Mouse (Mus musculus) ZHBTc4 (cell line): ENCODE results near the gene Mepe.

ENCODE experiments used
- DNase-seq: peaks from one replicate; pipeline ENCODE4 v3.0.0-alpha.2; 2011; ENCODE audit warnings: low read depth, low spot score

Gene Mepe

DNA sequence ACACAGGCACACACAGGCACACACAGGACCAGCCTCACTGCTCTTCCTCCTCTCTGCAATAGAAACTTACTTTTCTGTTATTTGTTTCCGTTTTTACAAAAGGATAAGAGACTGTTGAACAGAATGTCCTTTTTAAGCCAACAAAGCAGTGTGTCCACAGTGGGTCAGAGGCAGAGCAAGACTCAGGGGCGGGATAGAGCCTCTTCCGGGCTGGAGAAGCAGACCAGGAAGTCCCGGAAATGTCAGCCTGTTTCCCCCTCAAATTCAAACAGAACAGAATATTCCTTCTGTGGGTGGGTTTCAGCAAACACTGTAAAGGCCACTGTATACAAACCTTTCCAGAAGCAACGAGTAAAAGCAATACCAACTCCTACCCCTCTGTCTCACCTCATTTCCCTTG, 26.7 kb downstream of the Mepe start:
- DNase-seq = no peak

DNA sequence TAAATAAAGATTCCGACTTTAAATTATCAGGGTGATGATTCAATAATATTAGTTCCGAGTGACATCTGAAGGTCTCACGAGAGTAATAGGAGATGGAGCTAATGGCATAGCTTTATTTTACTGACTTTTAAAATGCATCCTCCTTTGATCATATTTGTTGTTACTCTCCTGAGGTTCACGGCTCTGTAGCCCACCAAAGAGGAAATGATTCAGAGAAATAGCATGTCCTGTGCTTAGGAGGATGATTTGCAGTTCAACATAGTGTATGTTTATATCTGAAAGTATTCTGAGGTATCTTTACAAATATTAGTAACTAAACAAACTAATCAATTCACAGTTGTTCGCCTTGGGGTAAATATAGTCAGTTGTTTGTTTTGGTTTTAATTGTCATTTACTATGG, 32.4 kb downstream of the Mepe start:
- no peak for DNase-seq

DNA sequence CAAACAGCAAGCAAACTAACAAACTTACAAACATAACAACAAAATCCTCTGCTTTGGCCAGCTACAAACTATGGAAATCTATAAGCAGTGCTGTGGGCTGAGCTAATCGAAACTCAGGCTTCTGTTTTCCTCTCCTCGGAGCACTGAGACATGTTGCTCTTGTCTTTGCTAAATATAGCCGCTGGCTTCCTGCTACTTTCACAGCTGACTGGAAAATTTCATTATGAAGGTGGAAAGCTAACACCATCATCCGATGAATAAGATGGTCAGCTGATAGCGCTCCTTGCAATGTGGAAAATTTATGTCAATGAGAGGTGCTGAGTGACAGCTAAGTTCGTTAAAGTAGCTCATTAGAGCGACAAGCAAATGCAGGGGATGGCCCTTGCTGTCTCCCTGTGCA, 33.5 kb downstream of the Mepe start:
- DNase-seq = no peak

DNA sequence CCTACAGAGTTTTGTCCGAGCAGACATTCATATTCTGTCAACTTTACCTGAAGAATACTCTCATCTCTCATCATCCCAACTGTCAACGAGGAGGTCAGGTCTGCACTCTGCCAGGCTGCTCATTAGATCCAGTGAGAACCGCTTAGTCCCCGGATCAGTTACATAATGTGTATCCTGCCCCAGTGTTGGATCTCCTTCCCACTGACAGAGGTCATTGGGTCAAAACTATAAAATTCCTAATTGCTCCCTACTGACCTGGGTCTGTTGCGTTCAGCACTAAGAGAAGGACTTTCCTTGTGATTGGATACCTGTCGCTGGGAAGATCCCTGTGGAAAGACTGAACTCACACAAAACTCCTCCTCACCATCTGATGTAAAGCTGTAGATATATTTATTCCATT, 34.1 kb downstream of the Mepe start:
- DNase-seq = no peak

DNA sequence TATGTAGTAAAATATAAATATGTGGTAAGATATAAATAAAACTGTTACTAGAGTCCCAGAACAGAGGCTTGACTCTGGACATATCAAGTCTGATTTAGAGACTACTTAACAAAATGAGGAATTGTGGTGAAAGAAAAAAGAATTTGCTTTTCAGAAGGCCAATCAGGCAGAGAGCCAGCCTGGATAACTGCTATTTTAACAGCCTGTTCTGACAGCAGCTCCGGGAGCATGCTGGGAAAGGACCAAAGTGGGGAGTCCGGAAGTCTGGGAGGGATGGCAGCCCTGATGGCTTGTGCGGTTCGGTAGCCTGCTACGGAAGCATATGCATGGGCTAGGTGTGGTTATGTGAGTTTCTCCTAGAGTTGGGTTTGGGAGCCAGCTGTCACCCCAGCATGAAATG, 45.5 kb downstream of the Mepe start:
- no peak for DNase-seq

DNA sequence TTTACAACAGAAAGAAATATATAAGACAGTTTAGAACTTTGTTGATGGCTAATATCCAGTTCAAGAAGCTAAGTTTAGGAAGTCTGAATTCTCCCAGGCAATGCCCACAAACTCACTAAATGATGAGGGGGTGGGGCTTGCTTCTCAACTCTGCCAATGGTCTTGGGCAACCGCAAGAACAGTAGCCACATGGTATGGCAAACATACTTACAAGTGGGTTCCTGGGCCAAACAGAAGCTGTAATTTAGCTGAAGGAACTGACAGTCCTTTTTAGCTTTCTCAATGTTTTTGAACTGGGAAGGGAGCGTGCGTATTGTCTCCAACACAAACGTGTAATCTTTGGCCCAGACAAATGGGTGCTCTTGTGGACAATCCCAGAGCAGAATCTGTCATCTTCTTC, 46.2 kb downstream of the Mepe start:
- DNase-seq = no peak

DNA sequence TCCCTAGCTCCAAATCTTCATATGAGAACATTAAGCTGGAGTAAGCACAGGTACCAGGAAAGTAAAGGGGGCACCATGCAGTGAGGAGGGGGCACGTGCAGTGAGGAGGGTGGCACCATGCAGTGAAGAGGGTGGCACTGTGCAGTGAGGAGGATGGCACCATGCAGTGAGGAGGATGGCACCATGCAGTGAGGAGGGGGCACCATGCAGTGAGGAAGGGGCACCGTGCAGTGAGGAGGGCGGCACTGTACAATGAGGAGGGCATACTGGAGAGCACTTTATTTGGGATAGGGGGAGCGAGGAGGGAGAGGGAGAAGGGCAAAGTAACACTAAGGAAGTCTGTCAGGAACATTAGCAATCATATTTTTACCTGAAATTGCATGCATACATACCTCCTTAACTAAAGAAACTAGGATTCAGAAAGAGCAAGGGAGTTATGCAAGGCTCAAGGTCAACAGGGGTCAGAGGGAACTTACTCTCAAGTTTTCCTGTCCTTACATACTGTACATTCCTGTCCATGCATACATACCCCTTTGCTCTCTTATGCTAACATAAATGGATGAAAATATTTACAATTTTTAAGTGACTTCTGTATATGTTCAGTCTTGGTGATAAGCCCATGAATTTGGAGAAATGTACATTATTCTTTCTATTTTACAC, 48.6 kb downstream of the Mepe start:
- DNase-seq = no peak

DNA sequence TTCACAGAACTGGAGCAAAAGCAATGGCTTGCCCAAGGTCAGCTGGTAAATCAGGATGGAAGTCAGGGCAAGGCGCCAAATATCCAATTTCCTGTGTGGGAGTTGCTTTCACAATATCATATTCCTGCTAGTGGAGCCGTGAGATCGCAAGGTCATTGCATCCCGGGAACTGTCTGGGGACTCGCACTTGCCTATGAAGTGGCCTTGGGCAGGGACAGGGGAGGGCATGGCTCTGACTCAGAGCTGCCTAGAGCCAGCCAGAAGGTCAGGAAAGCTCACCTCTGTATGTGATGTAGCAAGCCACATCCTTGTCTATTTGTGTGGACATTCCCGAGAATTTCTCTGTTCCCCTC, 49.2 kb downstream of the Mepe start:
- no peak for DNase-seq

DNA sequence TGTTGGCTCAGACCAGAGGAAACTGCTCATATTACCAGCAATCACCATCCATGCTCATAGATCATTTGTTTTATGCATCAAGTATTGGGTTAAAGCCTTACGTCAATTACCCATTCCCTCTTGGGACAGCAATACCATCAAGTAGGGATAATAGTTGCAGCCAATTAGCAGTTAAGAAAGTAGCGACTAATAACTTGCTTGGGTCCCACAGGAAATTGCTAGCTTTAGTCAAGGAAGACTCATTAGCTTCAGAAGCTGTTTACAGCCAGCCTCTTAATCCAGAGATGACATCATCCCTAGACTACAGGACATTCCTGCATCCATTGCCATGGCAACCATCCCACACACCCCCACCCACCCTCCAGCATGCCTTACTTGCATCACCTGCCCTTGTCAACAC, 50.0 kb downstream of the Mepe start:
- no peak for DNase-seq

DNA sequence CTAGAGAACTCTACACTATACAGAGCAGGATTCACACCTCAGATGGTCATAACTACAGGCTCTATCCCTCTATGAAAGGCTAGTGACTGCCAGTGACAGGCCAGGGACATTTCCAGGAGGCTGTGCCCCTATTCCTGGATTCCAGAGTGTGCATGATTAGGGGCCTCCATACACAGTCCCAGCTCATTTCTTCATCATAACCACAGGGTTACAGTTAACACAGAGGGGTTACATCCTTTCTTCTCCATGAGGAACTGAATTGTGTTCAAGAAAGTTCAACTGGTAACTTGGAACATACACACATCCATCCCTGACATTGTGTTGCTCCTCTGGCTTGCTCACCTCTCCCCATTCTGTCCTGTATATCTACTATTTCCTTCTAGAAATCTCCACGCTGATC, 51.8 kb downstream of the Mepe start:
- no peak for DNase-seq

DNA sequence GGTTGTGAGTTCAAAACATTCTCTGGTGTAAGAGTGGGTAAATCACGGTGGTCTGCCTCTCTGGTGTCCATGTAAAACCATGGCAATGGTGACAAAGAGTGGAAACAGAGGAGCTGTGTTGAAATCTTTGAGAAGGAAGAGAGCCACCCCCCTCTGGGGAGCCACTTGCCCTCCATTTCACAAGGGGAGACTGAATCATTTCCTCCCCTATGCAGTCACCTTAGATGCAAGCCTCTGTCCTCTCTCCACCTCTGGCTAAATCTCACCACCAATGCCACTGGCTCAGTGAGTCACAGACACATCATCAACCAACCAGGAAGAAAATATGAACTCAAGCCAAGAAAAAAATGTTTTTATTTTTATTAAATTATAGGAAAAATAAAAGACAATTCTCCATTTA, 55.4 kb downstream of the Mepe start:
- DNase-seq = no peak

DNA sequence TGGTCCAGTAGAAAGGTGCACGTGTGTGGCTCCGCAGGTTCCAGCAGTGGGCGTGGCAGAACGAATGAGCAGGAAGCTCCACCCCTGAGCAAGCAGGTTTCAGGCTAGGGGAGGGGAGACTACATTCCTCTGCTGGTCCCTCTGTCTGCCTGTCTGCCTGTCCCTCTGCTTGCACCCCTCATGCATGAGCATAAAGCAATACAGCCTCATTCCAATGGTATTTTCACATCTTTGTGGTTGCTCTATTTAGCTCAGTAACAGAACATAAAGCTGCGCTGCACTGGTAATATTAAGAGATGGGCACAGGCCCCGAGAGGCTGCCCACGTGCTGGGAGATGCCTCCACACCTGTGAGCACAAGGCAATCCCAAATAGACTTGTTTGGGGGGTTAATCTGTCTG, 56.5 kb downstream of the Mepe start:
- no peak for DNase-seq

DNA sequence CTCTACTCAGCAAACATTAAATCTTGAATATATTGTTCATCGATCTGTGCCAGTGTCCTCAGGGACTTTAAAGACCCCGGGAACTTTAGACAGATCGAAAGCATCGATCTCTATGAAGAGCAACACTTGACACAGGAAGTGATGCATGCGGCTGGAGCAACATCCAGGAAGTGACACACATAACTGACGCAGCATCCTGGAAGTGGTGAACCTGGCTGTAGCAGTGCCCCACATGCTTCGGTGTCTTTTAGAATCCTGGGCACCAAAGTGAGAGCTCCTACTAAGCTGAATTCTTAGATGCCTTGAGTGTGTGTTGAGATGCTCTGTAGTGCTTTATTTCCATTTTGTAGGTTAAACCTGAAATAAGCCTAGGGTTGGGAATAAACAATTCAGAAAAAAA, 59.4 kb downstream of the Mepe start:
- DNase-seq = no peak

DNA sequence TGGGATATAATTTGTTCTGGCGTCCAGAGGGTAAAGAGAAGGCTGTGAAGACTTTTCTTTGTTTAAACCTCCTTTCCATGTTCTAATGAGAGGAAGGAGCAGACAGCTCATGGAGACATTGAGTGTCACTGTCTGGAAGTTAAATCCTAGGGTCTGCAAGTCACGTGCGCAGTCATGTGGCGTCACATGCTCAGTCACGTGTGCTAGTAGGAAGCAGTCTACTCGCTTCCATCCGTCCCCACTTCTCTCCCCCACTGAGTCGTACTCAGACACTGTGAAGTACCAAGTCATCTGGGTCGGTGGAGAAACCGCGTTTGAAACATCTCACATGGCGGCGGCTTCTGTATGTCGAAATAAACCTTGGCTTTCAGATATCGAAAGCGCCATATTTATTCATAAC, 60.4 kb downstream of the Mepe start:
- DNase-seq = peak; percentile 58

DNA sequence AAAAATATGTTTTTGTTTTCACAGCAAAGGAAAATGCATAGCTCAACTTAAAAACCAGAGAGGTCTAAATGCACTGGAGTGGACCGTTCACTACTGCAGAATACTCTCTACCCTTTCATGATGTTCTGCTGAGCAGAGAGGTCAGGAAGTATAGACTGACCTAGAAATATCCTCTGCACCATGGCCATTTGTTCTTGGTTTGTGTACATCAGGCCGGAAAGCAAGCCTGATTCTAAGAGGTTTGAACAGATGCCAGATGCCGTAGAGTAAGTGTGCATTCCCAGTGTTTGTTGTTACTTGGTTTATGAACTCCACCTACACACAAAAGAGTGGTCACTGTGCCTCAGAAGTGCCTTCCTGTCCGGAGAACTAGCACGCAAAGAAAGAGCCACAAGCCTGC, 61.8 kb downstream of the Mepe start:
- no peak for DNase-seq
